Mouse (Mus musculus): ENCODE data around the gene Otx2. TPM values are rescaled to one million over a fixed set of nuclear protein-coding genes. Genes with fewer than 3 reads are reported as not detected.
A peak's percentile ranks its signal among the peaks of the same experiment; 100 is the strongest.

Gene Otx2
- polyA plus RNA-seq, 1 experiment from 2014 or later, result not detected

GRCm38 (mm10) chr14:48679590-48679989 is 6.0 kb upstream of the Otx2 start:
- Histone ChIP-seq H3K4me2 (replicated peaks) (no peak overlapping the region), H3K4me1 (no peaks in the 10 kb centered on the region), H3K9me3 (no peaks in the 10 kb centered on the region), H3K4me3 (no peak overlapping the region), H3K27ac (no peak overlapping the region), H3K9ac (no peak overlapping the region), H3K36me3 (no peaks in the 10 kb centered on the region), H3K27me3 (peaks cover 39% of the 10 kb centered on the region)
- ATAC-seq (ENCODE audit: low FRiP score, low read depth), result no peak
- WGBS, result 78% methylated on average over 5 of the region's 5 CpGs

GRCm38 (mm10) chr14:48678674-48679073 is 5.1 kb upstream of the Otx2 start:
- 83% methylated on average over 3 of the region's 3 CpGs for WGBS
- Histone ChIP-seq H3K4me1 (peaks cover 5% of the 10 kb centered on the region), H3K36me3 (no peaks in the 10 kb centered on the region), H3K4me2 (replicated peaks) (no peak overlapping the region), H3K9me3 (no peaks in the 10 kb centered on the region), H3K27ac (no peak overlapping the region), H3K4me3 (no peak overlapping the region), H3K27me3 (peaks cover 48% of the 10 kb centered on the region), H3K9ac (no peak overlapping the region)
- no peak for ATAC-seq (ENCODE audit: low FRiP score, low read depth)

- Histone ChIP-seq H3K9me3 (no peaks in the 10 kb centered on the region), H3K4me1 (peaks cover 8% of the 10 kb centered on the region), H3K4me3 (peak overlapping the region; percentile 22), H3K9ac (no peak overlapping the region), H3K36me3 (no peaks in the 10 kb centered on the region), H3K27ac (no peak overlapping the region), H3K4me2 (replicated peaks) (peak overlapping the region; percentile 42), H3K27me3 (peaks cover 91% of the 10 kb centered on the region)
- ATAC-seq (ENCODE audit: low FRiP score, low read depth), result 0 out of 2 replicates have a peak, but pooled peaks have one; percentile 45
- 2% methylated on average over 36 of the region's 36 CpGs for WGBS
These were observed 615 bp upstream of the Otx2 start for GRCm38 (mm10) chr14:48674036-48674831.

- Histone ChIP-seq H3K27me3 (peaks cover 96% of the 10 kb centered on the region), H3K36me3 (no peaks in the 10 kb centered on the region), H3K4me2 (replicated peaks) (no peak overlapping the region), H3K4me1 (peaks cover 14% of the 10 kb centered on the region), H3K4me3 (no peak overlapping the region), H3K9me3 (no peaks in the 10 kb centered on the region), H3K27ac (no peak overlapping the region), H3K9ac (no peak overlapping the region)
- ATAC-seq (ENCODE audit: low FRiP score, low read depth), result no peak
- 9% methylated on average over 10 of the region's 10 CpGs for WGBS
These were observed 925 bp downstream of the Otx2 start for GRCm38 (mm10) chr14:48672611-48673176.

- no peak overlapping the region for H3K4me3 ChIP-seq
- no peak for ATAC-seq (ENCODE audit: low FRiP score, low read depth)
- no peaks in the 10 kb centered on the region for H3K36me3 ChIP-seq
- no peak overlapping the region for H3K9ac ChIP-seq
- no peaks in the 10 kb centered on the region for H3K9me3 ChIP-seq
- peaks cover 98% of the 10 kb centered on the region for H3K27me3 ChIP-seq
- 21% methylated on average over 9 of the region's 9 CpGs for WGBS
- no peak overlapping the region for H3K27ac ChIP-seq
- no peak overlapping the region for H3K4me2 ChIP-seq (replicated peaks)
- H3K4me1 ChIP-seq, result peaks cover 15% of the 10 kb centered on the region
These were observed 2.0 kb downstream of the Otx2 start for GRCm38 (mm10) chr14:48671480-48672240.

GRCm38 (mm10) chr14:48670761-48671479 is 2.7 kb downstream of the Otx2 start:
- WGBS, result 31% methylated on average over 4 of the region's 4 CpGs
- Histone ChIP-seq H3K27me3 (peaks cover 98% of the 10 kb centered on the region), H3K27ac (no peak overlapping the region), H3K4me2 (replicated peaks) (no peak overlapping the region), H3K4me1 (peaks cover 22% of the 10 kb centered on the region), H3K4me3 (no peak overlapping the region), H3K9ac (no peak overlapping the region), H3K36me3 (no peaks in the 10 kb centered on the region), H3K9me3 (no peaks in the 10 kb centered on the region)
- ATAC-seq (ENCODE audit: low FRiP score, low read depth), result no peak

GRCm38 (mm10) chr14:48670258-48670630 is 3.4 kb downstream of the Otx2 start:
- H3K9me3 ChIP-seq, result no peaks in the 10 kb centered on the region
- H3K9ac ChIP-seq, result no peak overlapping the region
- H3K4me3 ChIP-seq, result no peak overlapping the region
- H3K27me3 ChIP-seq, result peaks cover 98% of the 10 kb centered on the region
- no peak overlapping the region for H3K27ac ChIP-seq
- peaks cover 25% of the 10 kb centered on the region for H3K4me1 ChIP-seq
- no peak overlapping the region for H3K4me2 ChIP-seq (replicated peaks)
- 2% methylated on average over 3 of the region's 3 CpGs for WGBS
- no peak for ATAC-seq (ENCODE audit: low FRiP score, low read depth)
- no peaks in the 10 kb centered on the region for H3K36me3 ChIP-seq

GRCm38 (mm10) chr14:48669541-48670257 is 3.9 kb downstream of the Otx2 start:
- peaks cover 30% of the 10 kb centered on the region for H3K4me1 ChIP-seq
- H3K36me3 ChIP-seq, result no peaks in the 10 kb centered on the region
- H3K9ac ChIP-seq, result no peak overlapping the region
- no peak overlapping the region for H3K27ac ChIP-seq
- H3K4me2 ChIP-seq (replicated peaks), result no peak overlapping the region
- H3K27me3 ChIP-seq, result peaks cover 98% of the 10 kb centered on the region
- no peaks in the 10 kb centered on the region for H3K9me3 ChIP-seq
- ATAC-seq (ENCODE audit: low FRiP score, low read depth), result no peak
- H3K4me3 ChIP-seq, result no peak overlapping the region
- WGBS, result 1% methylated on average over 18 of the region's 18 CpGs

GRCm38 (mm10) chr14:48668761-48669303 is 4.8 kb downstream of the Otx2 start:
- Histone ChIP-seq H3K9ac (no peak overlapping the region), H3K9me3 (no peaks in the 10 kb centered on the region), H3K4me1 (peaks cover 26% of the 10 kb centered on the region), H3K36me3 (no peaks in the 10 kb centered on the region), H3K4me2 (replicated peaks) (no peak overlapping the region; the same call in 1 of the 2 replicates), H3K27ac (no peak overlapping the region), H3K27me3 (peaks cover 92% of the 10 kb centered on the region), H3K4me3 (0 out of 2 replicates have a peak overlapping the region, but pooled peaks have one; percentile 8)
- ATAC-seq (ENCODE audit: low FRiP score, low read depth), result no peak
- WGBS, result under 1% methylated on average over 29 of the region's 29 CpGs

- peaks cover 22% of the 10 kb centered on the region for H3K4me1 ChIP-seq
- H3K36me3 ChIP-seq, result no peaks in the 10 kb centered on the region
- H3K9me3 ChIP-seq, result no peaks in the 10 kb centered on the region
- H3K9ac ChIP-seq, result no peak overlapping the region
- H3K4me2 ChIP-seq (replicated peaks), result no peak overlapping the region
- H3K4me3 ChIP-seq, result no peak overlapping the region
- under 1% methylated on average over 11 of the region's 11 CpGs for WGBS
- H3K27me3 ChIP-seq, result peaks cover 90% of the 10 kb centered on the region
- no peak overlapping the region for H3K27ac ChIP-seq
- no peak for ATAC-seq (ENCODE audit: low FRiP score, low read depth)
These were observed 5.6 kb downstream of the Otx2 start for GRCm38 (mm10) chr14:48668051-48668481.

- ATAC-seq (ENCODE audit: low FRiP score, low read depth), result no peak
- H3K27me3 ChIP-seq, result peaks cover 90% of the 10 kb centered on the region
- H3K4me2 ChIP-seq (replicated peaks), result no peak overlapping the region
- H3K9me3 ChIP-seq, result no peaks in the 10 kb centered on the region
- H3K27ac ChIP-seq, result no peak overlapping the region
- H3K4me3 ChIP-seq, result no peak overlapping the region
- H3K36me3 ChIP-seq, result no peaks in the 10 kb centered on the region
- under 1% methylated on average over 12 of the region's 12 CpGs for WGBS
- no peak overlapping the region for H3K9ac ChIP-seq
- H3K4me1 ChIP-seq, result peaks cover 22% of the 10 kb centered on the region
These were observed 6.2 kb downstream of the Otx2 start for GRCm38 (mm10) chr14:48667396-48667795.

All from limb, embryonic 13.5 days (tissue).